ENCODE assay signal across 26 mouse cellular contexts in the genomic region with DNA sequence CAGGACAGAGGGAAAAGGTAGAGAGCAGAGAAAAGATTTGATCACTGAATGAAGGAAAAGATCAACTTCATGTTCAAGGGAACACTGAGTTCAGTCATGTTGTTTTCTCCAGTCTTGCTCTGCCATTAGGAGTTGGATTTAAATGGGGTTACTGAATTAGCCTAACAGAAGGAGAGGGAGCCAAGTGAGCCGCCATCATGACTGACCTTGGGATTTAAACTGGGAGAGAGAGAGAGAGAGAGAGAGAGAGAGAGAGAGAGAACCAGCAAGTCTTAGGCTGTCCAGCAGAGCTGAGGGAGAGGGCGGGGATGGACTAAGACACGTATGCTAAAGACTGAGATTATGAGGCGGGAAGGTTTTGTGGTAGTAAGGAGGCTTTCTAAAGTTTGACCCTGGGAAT. TPM values are rescaled to one million over a fixed set of nuclear protein-coding genes. Genes with fewer than 3 reads are reported as not detected.
DNase-seq lines count a peak whose midpoint lies in the region; ATAC-seq and TF ChIP-seq lines count a peak whose summit lies in the region.
"Had no signal": no experiment of that assay in that cellular context is flagged by ENCODE, and none has a peak within 500 bp of the region (broad histone marks: within the 10 kb centered on the region; RNA-seq: fewer than 3 reads in every experiment).

No protein-coding gene starts in this region.

- no peaks in the 10 kb centered on the region for H3K4me1 ChIP-seq in kidney, embryonic 15.5 days
- H3K4me1 ChIP-seq in liver, postnatal 0 days (ENCODE audit: insufficient read depth): no peaks in the 10 kb centered on the region
- H3K4me1 ChIP-seq in cerebellum, adult 2 months (ENCODE audit: control insufficient read depth, insufficient read depth, low read length): no peaks in the 10 kb centered on the region

- H3K27me3 ChIP-seq in kidney, embryonic 15.5 days: no peaks in the 10 kb centered on the region
- H3K27me3 ChIP-seq in liver, postnatal 0 days (ENCODE audit: insufficient read depth, low read length): no peaks in the 10 kb centered on the region
- no peaks in the 10 kb centered on the region for H3K27me3 ChIP-seq in cerebellum, adult 2 months (ENCODE audit: control insufficient read depth, insufficient read depth, low read length)
- H3K27me3 ChIP-seq: CH12.LX, Patski had no signal

- no peak for TF ChIP-seq POLR2A in cerebellum, adult 2 months (IDR thresholded peaks at IDR 0.05; ENCODE audit: borderline replicate concordance, insufficient read depth, low read length)

- no peak overlapping the region for H3K4me2 ChIP-seq in kidney, embryonic 15.5 days
- H3K4me2 ChIP-seq in liver, postnatal 0 days (ENCODE audit: low read depth, low read length): no peak overlapping the region

- H3K36me3 ChIP-seq in kidney, embryonic 15.5 days: peaks cover 31% of the 10 kb centered on the region
- peaks cover 77% of the 10 kb centered on the region for H3K36me3 ChIP-seq in liver, postnatal 0 days (replicated peaks; ENCODE audit: insufficient read depth, low read length)

- no peak for TF ChIP-seq EP300 in liver, postnatal 0 days (IDR thresholded peaks at IDR 0.05; ENCODE audit: low read depth)

- H3K9ac ChIP-seq in kidney, embryonic 15.5 days: no peak overlapping the region
- H3K9ac ChIP-seq in liver, postnatal 0 days (replicated peaks): no peak overlapping the region

- WGBS in kidney, embryonic 15.5 days: 97% methylated on average over 4 of the region's 4 CpGs
- WGBS in liver, postnatal 0 days (ENCODE audit: insufficient replicate concordance): 91% methylated on average over 4 of the region's 4 CpGs
- 94% methylated on average over 4 of the region's 4 CpGs for WGBS in cerebellum, adult 2 months

- no peak for ATAC-seq in kidney, embryonic 15.5 days (replicated peaks; ENCODE audit: low FRiP score)
- ATAC-seq in liver, postnatal 0 days: no peak
- ATAC-seq: activated CD4-positive, CD25-positive, alpha-beta regulatory T cell, adult 4 months; CD4-positive, CD25-positive, alpha-beta regulatory T cell, adult 4 months; Patski had no signal

- no peaks in the 10 kb centered on the region for H3K9me3 ChIP-seq in kidney, embryonic 15.5 days (replicated peaks)
- no peaks in the 10 kb centered on the region for H3K9me3 ChIP-seq in liver, postnatal 0 days (ENCODE audit: low read length)
- H3K9me3 ChIP-seq: G1E had no signal

- TF ChIP-seq CTCF in liver, postnatal 0 days (IDR thresholded peaks at IDR 0.05; ENCODE audit: low read depth): no peak
- TF ChIP-seq CTCF in cerebellum, adult 2 months (IDR thresholded peaks at IDR 0.05; ENCODE audit: borderline replicate concordance, insufficient read depth, low read depth, low read length): no peak

- no peak overlapping the region for H3K4me3 ChIP-seq in kidney, embryonic 15.5 days (replicated peaks)
- H3K4me3 ChIP-seq in liver, postnatal 0 days (ENCODE audit: low read depth, low read length): no peak overlapping the region
- H3K4me3 ChIP-seq in cerebellum, adult 2 months (replicated peaks; ENCODE audit: insufficient read depth, low read depth, low read length): no peak overlapping the region

- DNase-seq in ES-CJ7 (ENCODE audit: low read depth, low spot score) (peak; percentile 56), R1 (ENCODE audit: low read depth, low spot score) (peak; percentile 43), ZHBTc4 (ENCODE audit: low read depth, low spot score) (peak; percentile 51)
- no peak for DNase-seq in liver, postnatal 0 days
- no peak for DNase-seq in cerebellum, adult 2 months
- DNase-seq: adrenal gland, adult 2 months; adrenal gland, adult 8-10 months; adrenal gland, postnatal 10 days; adrenal gland, postnatal 14 days; adrenal gland, postnatal 25 days; adrenal gland, postnatal 36 days; B cell, adult 2 months; cerebellum, adult 11 months; cerebellum, adult 11-12 months; cerebellum, adult 18-20 months; cerebellum, adult 8-10 months; cerebellum, adult 9-10 months; cerebellum, adult 9-11 months had no signal

- H3K27ac ChIP-seq in kidney, embryonic 15.5 days: no peak overlapping the region
- no peak overlapping the region for H3K27ac ChIP-seq in liver, postnatal 0 days (ENCODE audit: low read depth)
- H3K27ac ChIP-seq in cerebellum, adult 2 months (ENCODE audit: insufficient read depth, low read length): no peak overlapping the region

RNA-seq across cellular contexts. Expression of a gene that starts 12.1 kb away (rescaled TPM):
- polyA plus RNA-seq in kidney, embryonic 15.5 days (2015; fragmentation: Nextera tagmentation; extraction: Ambion mirVana): 90.8 and 92.7 TPM in 2 replicates
- 197 and 219 TPM in 2 replicates for polyA plus RNA-seq in liver, postnatal 0 days (2015; fragmentation: Nextera tagmentation; extraction: Ambion mirVana)
- 7.9 and 8.6 TPM in 2 replicates for polyA plus RNA-seq in cerebellum, adult 2 months (2012; rRNA removed)

RNA-seq across cellular contexts. Expression of a gene that starts 24.2 kb away (rescaled TPM):
- polyA plus RNA-seq in kidney, embryonic 15.5 days (2015; fragmentation: Nextera tagmentation; extraction: Ambion mirVana): not detected in 2 replicates
- polyA plus RNA-seq in liver, postnatal 0 days (2015; fragmentation: Nextera tagmentation; extraction: Ambion mirVana): not detected in 2 replicates
- polyA plus RNA-seq in cerebellum, adult 2 months (2012; rRNA removed): not detected in 2 replicates
- polyA plus RNA-seq: activated CD4-positive, CD25-positive, alpha-beta regulatory T cell, adult 4 months; adrenal gland, adult 2 months; brain, embryonic 14.5 days; C2C12; CD4-positive, CD25-positive, alpha-beta regulatory T cell, adult 4 months; G1E; Patski had no signal

Comparison
In these comparisons a context has a peak if more than half of its experiments do, and no peak if none do; other contexts are left out.
1. DNase-seq: peak in ES-CJ7 (single experiment), R1 (single experiment) and ZHBTc4 (single experiment); none in liver, postnatal 0 days (single experiment) and cerebellum, adult 2 months (0 of 2).